Mouse (Mus musculus) spleen, adult 18-20 months (tissue): ENCODE data around the gene Hoxc4.
A peak's percentile ranks its signal among the peaks of the same experiment; 100 is the strongest.

ENCODE experiments used
- DNase-seq, 2 experiments: peaks; one replicate each; pipeline ENCODE4 v3.0.0; 2022; ENCODE audit warnings: mixed read lengths in 2 of 2

Hoxc4 gene

DNA sequence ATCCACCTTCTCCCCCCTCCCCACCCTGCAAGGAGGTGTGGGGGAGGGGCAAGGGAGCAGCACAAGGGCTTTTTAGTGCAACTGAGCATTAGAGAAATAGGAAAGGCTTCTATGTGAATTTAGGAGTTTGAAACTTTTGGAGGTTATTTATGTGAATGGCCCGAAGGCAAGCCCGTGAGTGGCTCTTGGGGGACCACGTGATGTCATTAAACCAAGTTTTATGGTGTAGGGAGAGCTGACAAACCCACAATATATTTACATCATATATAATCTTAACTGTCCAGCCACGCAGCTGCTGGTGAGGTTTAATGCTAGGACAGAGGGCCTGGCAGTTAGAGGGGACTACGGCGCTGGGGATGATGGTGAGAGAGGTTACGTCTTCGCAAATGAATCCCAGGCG is at the start of gene Hoxc4:
Hoxc4 (plus strand) TSS at position 299 of the 400 bp plus-strand sequence.
- no peak for DNase-seq

DNA sequence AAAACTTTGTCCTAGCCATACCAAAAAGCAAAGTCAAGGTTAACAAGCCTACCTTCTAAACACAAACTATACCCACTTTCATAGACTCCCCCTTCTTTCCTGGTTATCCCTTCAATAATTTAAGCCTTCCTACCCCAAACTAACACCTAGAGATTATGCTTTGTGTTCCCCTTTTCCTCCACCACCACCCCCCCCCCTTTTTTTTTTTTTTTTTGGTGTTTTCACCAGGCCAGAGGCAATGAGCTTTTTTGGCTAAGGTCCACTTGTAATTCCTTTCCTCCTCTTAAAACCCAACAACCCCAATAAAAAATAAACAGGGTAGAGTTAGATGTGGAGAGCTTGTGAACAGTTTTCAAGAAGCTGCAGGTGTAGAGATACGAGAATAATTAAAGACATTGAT is 49.4 kb upstream of the Hoxc4 start:
- no peak for DNase-seq

DNA sequence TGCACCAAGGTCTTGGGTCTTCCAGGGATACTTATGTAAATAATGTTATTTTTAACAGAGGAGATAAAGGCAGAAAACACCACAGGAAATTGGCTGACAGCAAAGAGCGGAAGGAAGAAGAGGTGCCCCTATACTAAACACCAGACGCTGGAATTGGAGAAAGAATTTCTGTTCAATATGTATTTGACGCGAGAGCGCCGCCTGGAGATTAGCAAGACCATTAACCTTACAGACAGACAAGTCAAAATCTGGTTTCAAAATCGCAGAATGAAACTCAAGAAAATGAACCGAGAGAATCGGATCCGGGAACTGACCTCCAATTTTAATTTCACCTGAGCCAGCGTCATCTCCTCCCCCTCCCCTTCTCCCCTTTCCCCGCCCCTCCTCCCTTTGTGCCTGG is 48.0 kb upstream of the Hoxc4 start:
- DNase-seq, result no peak

DNA sequence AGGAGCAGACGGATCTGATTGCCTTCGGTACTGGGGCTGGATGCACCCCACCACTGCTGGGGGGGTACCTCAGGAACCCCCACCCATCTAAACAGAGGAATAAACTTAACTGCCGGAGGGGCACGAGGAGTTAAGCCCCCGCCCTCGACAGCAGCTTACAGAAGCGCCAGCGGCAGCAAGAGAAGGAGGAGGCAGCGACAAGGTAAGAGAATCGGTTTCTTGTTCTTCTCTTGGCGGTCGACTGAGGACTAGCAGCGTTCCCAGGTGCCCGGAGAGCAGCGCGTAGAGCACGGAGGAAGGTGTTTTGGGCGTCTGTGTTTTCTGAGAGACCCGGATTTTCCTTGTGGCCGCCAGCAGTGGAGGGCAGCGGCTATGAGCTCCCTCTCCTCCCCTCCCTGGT is 46.5 kb upstream of the Hoxc4 start:
- no peak for DNase-seq

DNA sequence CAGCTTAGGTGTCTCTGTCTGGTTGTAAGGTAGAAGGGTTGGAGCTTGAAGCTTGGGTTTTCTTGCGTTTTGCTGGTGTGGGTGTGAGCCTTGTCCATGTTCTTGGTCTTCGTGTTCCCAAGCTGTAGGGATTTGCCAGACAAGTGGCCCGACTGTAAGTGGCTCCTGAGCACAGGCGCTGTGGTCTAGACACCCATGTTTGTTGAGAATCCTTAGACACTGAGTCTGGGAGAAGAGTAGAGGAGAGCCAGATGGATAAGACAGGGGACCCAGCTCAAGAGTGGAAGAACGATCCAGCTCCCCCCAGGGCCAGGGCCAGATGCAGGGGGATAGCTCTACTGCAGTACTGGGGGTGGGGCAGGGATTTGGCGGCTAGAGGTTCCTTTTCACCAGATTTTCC is 46.0 kb upstream of the Hoxc4 start:
- no peak for DNase-seq

DNA sequence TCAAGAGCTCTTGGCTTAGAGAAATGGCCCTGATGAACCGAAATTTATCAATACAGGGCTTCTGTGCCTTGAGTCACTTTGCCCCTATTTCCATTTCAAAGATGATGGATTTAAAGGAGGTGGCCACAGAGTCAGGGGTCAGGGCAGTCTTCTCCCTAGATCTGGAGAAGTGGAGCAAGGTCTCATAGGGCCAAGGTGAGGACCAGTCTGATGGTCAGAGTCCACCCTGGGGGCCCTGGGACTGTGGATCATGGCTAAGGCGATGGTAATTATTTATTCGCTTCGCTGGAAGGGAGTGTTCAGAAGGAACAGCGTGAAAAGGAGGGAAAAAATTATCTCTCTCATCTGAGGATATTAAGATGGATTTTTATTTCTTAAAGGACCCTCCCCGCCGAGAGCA is 43.7 kb upstream of the Hoxc4 start:
- no peak for DNase-seq

DNA sequence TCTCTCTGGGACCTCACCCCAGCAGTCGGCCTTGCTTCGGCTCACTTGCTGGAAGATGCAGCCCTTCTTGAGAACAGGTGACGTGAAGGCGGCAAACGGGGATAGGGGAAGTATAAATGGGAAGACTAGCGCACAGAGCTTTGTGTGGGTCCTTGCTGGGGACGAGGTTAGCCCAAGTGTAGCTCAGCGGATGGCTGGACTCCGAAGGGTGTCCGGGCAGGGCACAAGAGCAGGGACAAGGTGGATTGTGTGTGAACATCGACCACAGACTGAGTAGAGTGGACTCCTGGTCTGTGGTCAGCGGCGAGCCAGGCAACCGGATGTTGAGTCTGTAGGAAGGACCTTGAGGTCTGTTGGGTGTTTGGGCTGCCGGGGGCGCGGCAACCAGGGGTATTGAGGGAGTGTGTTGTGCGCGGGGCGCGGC is 43.0 kb upstream of the Hoxc4 start:
- DNase-seq, result no peak

DNA sequence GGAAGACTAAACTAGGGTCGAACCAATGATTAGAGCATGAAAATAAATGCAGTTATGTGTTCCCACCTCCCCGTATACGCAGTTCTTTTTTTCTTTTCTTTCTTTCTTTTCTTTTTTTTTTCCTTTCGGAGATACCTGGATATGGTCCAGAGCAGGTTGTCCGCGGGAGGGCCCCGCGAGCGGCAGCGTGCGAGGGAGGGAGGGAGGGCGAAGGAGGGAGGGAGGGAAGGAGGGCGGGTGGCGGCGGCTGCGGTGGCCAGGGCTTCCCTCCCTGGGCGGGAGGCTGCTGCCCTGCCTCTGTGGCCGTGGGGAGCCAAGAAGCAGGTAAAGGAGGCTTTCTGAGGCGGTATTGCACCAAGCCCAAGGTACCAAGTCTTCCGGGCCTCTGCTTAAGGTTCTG is 42.6 kb upstream of the Hoxc4 start, which contains the start of gene Hoxc9:
Hoxc9 (plus strand) TSS at position 269 of the 400 bp plus-strand sequence.
- DNase-seq, result no peak

DNA sequence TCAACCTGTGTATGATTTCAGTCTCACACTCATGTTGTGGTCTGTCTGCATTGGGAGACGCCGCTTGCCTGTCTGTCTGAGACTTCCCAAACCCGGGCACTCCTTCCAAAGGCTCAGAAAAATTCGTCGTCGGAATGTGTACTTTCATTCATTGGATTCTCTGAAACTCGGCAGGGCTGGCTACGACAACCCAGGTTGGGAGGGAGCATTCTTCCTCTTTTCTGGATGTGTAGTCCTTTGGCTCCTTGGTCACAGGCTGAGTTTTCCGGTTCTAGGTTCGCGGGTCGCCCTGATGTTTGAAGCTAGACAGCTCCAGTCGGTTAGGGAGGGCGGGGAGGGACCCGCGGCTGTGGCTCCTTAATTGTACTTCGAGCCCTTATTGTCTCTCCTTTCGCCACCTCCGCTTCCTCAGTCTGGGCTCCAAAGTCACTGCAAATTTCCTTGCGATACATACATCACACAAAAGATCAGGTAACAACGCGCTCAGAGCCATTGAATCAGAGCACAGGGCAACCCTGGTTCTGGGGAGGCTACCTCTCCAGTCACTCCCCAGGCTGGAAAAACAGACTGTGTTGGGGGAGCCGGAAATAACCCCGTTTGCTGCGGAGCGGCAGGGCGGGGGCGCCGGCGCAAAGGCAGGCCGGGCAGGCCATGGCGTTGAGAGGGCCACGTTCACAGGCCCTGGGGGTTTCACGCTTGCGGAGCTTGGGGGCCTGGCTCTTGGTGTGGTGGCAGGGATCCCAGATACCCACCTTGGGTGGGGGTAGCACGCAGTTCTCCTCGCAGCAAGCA is 41.9 kb upstream of the Hoxc4 start:
- DNase-seq, result peak in 1 of 2 experiments; percentile 28

DNA sequence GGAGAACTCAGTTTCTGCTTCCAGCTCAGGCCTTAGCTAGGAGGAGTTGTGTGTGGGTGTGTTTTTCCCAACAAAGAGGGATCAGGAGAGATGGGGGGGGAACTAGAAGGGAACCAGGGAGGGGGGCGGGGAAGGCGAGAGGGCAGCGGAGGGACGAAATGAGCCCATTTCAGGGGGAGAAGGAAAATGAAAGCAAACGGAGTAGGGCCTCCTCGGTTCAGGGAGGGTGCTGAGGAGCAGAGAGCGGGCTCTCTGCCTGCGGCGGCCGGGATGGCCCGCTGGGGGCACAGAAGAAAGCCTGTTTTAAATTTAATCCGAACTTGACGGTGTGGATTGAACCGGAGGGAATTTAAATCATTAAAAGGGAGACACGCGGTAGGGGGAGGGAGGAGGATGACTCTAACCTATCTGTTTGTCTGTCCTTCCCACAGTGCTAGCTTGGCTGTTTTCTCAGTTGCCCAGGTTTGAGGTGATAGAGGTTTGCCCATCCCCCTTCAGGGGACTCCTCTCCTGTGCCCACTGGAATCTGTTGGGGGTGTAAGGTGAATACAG is 41.2 kb upstream of the Hoxc4 start:
- no peak for DNase-seq

DNA sequence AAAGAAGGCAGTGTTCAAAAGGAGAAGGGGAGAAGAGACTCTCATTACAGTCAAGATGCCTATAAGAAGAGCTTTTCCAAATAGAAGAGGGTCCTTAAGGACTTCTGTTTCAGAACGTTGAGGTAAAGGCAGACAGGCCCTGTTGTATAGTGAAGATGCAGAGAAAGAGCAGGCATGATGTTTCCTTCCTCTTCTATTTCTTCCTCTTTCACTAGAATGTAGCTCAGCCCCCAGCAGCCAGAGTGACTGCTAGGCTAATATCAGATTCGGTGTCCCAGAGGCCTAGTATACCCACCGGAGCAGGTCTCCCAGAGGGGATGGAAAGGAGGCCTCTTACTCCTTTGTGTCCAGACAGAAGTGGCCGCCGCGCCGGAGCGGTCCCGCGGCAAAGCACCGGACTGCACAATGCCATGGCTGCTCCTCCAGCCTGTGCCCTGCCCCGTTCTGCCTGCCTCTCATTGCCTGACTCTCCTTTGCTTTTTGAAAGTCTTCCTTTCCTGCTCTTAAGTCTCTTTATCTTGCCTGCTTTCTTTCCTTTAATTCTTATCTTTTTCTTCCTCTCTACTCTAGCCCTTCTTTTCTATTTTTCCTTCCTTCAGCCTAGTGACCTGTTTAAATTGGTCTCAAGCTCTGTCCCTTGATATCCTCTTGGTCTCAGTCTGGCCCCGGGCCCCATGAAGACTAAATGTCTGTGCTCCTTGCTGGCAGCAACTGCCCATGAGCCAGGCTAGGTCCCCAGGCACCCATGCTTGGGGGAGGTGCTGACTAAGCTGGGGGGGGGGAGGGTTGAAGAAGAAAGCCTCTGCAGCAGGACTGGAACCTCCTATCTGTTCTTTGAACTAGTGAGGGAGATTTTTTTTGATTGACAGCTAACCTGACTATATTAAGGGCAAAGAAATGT is 39.9 kb upstream of the Hoxc4 start:
- DNase-seq, result no peak

DNA sequence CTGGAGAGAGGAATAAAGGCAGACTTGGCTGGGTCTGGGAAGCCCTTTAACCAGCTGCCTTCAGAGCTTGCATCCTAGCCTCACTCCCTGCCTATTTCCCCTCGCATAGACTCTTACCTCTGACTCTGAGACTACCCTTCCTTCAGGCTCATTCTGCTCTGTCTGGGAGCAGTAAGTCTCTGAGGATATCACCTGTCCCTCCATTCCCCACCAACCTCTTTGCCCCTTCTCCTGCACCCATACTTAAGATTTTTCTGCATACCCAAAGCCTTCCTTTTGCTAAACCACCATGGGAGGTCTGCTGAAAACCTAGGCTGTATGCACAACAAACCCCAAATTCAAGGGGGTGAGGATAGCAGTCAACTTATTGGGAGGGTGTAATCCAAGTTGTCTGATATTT is 38.8 kb upstream of the Hoxc4 start:
- no peak for DNase-seq

DNA sequence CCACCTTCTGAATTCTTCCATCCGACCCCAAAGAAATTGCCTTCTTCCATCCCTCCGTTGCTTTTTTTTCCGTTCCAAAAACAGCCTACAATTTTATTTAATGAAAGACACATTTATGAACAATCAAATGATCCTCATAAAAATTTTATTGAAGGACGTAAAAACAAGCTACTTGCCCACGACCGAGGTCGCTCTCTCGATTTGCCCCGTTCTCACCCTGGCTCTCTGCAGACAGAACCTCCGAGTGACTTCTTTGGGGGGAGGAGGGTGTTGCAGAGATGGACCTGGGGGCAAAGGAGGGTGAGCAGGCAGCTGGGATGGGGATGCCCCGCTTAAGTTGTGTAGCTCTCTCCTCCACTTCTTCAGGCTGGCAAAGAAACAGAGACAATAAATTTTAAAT is 38.4 kb upstream of the Hoxc4 start:
- DNase-seq, result no peak

DNA sequence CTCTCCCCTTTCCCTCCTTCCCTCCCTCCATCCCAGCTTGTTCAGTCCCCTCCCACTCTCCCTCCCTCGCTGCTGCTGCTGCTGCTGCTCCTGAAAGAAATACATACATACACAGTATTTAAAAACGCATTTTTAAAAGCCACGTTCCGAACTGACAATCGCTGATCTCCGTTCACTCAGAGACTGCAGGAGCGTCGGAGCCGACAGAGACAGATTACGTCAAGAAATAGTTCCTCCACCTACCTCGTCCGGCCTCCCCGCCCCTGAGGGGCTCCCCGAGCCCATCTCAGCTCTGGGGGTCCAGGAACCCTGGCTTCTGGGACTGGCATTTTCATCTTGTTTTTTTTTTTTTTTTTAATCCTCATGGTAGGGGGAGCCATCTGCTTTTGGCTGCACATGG is 37.8 kb upstream of the Hoxc4 start:
- no peak for DNase-seq

DNA sequence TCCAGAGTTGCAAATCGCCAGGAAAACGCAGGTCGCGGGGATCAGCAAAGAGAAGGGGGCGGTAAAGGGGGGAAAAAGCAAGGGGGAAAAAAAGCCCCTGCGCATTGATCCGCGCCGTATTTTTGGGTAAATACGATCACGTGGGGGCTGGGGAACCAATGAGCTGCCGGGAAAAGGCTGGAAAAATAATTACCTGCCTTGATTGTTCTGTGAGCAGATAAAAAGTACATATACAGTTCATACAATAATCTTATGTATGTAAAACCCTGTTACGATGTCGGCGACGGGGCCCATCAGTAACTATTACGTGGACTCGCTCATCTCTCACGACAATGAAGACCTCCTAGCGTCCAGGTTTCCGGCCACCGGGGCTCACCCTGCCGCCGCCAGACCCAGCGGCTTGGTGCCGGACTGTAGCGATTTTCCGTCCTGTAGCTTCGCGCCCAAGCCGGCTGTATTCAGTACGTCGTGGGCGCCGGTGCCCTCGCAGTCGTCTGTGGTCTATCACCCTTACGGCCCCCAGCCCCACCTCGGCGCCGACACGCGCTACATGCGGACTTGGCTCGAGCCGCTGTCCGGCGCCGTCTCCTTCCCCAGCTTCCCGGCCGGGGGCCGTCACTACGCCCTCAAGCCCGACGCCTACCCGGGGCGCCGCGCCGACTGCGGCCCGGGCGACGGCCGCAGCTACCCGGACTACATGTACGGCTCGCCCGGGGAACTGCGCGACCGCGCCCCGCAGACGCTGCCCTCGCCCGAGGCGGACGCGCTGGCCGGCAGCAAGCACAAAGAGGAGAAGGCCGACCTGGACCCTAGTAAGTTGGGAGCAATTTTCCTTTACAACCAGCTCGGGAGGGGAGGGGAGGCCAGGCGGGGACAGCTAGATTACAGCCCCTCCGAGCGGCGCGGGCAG is 37.1 kb upstream of the Hoxc4 start:
- peak in 1 of 2 experiments; percentile 17 for DNase-seq

DNA sequence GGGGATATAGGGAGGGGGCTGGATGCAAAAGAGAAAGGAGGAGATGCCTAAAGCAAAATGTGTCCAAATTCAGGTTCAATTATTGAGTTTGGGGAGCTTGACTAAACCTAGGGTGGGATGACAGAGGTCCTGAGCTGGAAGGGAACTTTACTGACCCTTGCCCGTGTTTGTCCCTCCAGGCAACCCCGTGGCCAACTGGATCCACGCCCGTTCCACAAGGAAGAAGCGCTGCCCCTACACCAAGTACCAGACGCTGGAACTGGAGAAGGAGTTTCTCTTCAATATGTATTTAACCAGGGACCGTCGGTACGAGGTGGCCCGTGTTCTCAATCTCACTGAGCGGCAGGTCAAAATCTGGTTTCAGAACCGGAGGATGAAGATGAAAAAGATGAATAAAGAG is 35.0 kb upstream of the Hoxc4 start:
- no peak for DNase-seq

DNA sequence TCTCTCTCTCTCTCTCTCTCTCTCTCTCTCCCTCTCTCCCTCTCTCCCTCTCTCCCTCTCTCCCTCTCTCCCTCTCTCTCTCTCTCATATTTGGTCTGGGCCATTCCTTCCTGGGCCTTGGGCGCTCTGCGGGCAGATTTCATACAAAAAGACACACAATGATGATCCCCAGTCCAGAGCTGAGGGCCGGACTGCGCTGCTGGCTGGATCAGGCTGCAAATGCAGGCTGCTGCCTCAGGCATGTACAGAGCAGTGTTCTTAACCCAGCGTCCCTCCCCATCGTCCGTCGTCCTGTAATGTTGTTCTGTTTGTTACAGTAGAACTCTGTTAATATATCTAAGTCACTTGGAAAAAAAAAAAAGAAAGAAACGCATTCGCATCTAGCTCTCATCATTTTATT is 34.2 kb upstream of the Hoxc4 start:
- DNase-seq, result no peak

DNA sequence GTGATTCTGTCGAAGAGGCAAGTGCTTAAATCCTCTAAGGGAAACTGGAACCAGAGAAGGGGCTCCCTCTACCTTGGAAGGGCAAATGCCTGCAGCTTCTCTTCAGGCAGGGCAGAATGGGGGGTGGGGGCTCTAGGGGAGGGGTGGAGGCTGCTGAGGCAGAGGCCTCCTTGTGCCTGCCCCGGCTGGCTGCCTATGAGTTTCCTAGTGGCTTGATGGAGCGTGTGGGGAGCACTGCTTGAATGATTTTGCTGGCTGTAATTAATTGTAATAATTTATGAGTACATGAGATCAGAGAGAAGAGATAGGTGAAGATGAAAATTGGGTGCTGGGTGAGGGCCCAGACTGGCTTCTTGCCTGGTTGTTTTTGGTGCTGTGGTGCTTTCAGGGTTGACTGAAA is 33.8 kb upstream of the Hoxc4 start:
- DNase-seq, result no peak

DNA sequence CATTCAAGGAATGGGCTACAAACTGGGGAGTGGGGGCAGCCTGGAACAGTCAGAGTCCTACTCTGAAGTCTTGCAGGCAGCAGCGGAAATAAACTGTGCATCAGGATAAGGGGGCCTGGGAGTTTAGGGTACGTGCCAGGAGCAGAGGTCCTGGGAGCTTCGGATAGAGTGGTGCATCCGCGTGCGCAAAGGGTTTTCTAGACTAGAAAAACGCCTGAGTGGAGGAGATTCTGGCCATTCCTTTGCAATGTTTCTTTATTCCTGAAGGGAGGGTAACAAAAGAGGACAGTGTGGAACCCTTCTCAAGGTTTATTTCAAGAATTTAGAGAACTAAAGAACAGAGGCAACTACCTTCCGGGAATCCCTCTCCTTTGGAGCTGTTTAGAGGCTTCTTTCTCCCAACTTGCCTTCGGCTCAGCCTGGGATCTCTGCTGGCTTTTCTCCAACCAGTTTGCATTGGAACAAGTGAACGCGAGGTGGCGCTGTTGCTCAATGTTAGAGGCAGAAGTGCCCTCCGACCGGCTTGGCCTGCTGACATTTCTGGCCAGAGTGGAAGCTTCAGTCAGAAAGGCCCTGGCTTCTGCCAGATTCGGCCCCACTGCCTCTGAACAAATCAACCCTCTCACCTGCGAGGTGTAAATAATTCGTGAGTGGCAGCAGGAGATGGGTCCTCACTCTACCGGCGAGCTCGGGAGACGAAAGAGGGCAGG is 31.5 kb upstream of the Hoxc4 start:
- DNase-seq, result peak; percentile 62 to 88

DNA sequence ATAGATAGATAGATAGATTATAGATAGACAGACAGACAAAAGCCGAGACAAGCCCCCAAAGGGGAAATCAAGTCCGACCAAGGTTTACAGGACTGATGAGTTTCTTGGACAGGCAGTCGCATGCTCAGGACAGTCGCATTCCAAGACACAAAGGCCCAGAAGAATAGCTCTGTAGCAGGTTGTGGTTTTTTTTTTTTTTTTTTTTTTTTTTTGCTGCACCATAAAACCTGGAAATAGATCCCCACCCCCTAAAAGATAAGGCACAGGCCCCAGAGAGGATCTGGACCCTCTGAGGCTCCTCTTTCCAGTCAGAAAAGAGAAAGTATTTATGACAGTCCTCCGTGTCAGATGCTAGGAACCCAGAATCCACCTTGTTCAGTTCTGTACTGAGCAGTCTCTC is 30.7 kb upstream of the Hoxc4 start:
- DNase-seq, result no peak

DNA sequence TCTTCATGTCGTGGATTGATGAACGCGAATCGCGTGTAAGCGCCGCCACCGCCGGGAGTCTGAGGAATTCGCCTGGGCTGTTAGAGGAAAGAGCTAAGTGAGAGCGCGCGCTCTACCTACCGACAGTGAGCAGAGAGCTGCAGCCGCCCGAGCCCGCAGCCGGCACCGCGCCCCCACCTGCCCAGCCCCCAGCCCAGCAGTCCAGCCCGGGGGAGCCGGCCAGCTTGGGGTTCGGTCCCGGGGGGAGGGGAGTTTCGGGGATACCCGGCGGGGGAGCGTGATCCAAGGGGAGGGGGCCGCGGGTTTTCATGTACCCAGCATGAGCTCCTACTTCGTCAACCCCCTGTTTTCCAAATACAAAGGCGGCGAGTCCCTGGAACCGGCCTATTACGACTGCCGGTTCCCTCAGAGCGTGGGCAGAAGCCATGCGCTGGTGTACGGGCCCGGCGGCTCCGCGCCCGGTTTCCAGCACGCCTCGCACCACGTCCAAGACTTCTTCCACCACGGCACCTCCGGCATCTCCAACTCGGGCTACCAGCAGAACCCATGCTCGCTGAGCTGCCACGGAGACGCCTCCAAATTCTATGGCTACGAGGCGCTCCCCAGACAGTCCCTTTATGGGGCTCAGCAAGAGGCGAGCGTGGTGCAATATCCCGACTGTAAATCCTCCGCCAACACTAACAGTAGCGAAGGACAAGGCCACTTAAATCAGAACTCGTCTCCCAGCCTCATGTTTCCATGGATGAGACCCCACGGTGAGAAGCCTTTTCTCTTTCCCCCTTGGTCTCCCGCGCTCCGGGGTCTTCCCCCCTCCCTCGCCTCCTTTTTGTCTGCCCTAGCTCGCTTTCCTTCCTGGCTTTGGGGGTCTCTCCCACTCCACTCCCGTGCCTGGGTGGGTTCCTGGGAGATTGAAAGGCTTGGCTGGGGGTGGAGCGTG is 28.0 kb upstream of the Hoxc4 start, which contains the start of gene Hoxc8:
Hoxc8 (plus strand) TSS at position 147 of the 937 bp plus-strand sequence.
- DNase-seq, result no peak
